In the genomic region with DNA sequence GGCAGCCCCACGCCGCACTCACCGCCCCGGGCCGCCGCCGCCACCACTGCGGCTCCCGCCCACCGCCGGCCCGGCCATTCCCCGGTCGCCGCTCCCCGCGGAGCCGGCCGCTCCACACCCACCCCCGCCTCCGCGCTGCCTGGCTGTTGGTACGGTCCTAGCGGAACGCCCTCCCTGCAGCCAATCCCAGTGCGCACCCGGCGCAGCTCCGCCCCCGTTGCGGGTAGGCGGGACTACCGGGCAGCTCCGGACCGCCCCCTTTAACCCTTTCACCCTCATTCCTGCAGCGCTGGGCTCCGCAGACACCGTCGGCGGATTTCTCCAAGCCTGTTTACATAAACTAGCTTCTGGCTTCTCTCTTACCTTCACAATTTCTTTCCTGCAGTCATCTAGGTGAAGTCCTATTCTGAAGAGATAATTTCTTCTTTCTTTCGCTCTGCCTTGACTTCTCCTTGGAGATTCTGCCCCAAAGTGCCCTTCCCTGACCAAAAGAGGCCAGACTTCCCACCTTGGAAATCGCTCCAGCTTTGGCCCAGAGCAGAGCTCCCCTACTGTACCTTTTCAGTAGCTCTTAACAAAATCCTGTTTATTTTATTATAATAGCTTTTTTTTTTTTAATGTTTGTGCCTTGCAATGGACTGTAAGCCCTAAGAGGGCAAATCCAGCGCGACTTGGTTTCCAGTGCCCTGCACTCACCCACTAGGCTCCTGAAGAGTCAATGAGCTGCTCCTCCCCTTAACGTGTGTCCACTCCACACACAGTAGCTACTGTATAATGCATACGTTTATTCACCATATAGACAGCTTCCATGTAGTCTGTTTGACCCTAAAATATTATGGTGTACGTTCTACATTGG, we compare ENCODE assay signal across 8 mouse cellular contexts. TPM values are rescaled to one million over a fixed set of nuclear protein-coding genes. Genes with fewer than 3 reads are reported as not detected.
A peak's percentile ranks its signal among the peaks of the same experiment; 100 is the strongest.
DNase-seq lines count a peak whose midpoint lies in the region; ATAC-seq lines count a peak whose summit lies in the region.

A gene (minus strand): TSS at position 137 of the 856 bp plus-strand sequence.

- peak within 1 kb of the TSS; percentile 68 for H3K4me2 ChIP-seq in hindbrain, embryonic 13.5 days

- H3K4me1 ChIP-seq in hindbrain, embryonic 13.5 days (replicated peaks) = peaks cover 12% of the 10 kb centered on the region; the same call in 1 of the 2 replicates

- H3K9me3 ChIP-seq in hindbrain, embryonic 13.5 days = no peaks in the 10 kb centered on the region

- DNase-seq in NIH3T3 (ENCODE audit: low read depth) = peak; percentile 98
- peak; percentile 99 for DNase-seq in cerebellum, postnatal 10 days
- DNase-seq in frontal cortex, postnatal 14 days (ENCODE audit: low spot score in 2 of 2) = peak; percentile 92 to 95
- DNase-seq in layer of hippocampus, postnatal 25 days (ENCODE audit: extremely low spot score in 1 of 2, low spot score in 1 of 2) = peak; percentile 85 to 88
- DNase-seq in lung, postnatal 25 days (ENCODE audit: low spot score) = peak; percentile 96
- peak; percentile 96 for DNase-seq in retina, embryonic 14.5 days (ENCODE audit: low spot score)
- peak; percentile 98 for DNase-seq in thymus, postnatal 4 days

- WGBS in hindbrain, embryonic 13.5 days = under 1% methylated on average over 22 of the region's 47 CpGs

- H3K4me3 ChIP-seq in hindbrain, embryonic 13.5 days = peak within 1 kb of the TSS; percentile 86

- peak within 1 kb of the TSS; percentile 91 for H3K9ac ChIP-seq in hindbrain, embryonic 13.5 days

- H3K27me3 ChIP-seq in hindbrain, embryonic 13.5 days = peaks cover 12% of the 10 kb centered on the region

- ATAC-seq in hindbrain, embryonic 13.5 days (ENCODE audit: low FRiP score) = peak; percentile 95

- peak within 1 kb of the TSS; percentile 96 for H3K27ac ChIP-seq in hindbrain, embryonic 13.5 days

- peaks cover 2% of the 10 kb centered on the region; the same call in 1 of the 2 replicates for H3K36me3 ChIP-seq in hindbrain, embryonic 13.5 days

RNA-seq across cellular contexts. Expression of the gene that starts here (rescaled TPM):
- 27.0 and 27.9 TPM in 2 replicates for polyA plus RNA-seq in hindbrain, embryonic 13.5 days (2015; fragmentation: Nextera tagmentation; extraction: Ambion mirVana)
- total RNA-seq in layer of hippocampus, postnatal 25 days (2021) = 10 to 100 TPM; 69.8 to 75.6 TPM

Comparison
In these comparisons a context has a peak if more than half of its experiments do, and no peak if none do; other contexts are left out.
1. Peak in every context shown above with its lines: DNase-seq, ATAC-seq, H3K4me3 ChIP-seq and H3K27ac ChIP-seq.